Mouse (Mus musculus) limb, embryonic 14.5 days (tissue): ENCODE results near the gene Fhad1. TPM values are rescaled to one million over a fixed set of nuclear protein-coding genes. Genes with fewer than 3 reads are reported as not detected.
A peak's percentile ranks its signal among the peaks of the same experiment; 100 is the strongest.

Experiments used
- ATAC-seq: fragments of 200-750 bp; cut with Nextera tagmentation; 2 replicates; pipeline ENCODE4 v1.8.0; 2017; ENCODE audit warnings: low read depth, moderate number of reproducible peaks, moderate TSS enrichment; ENCODE audit not compliant: low FRiP score
- DNase-seq: peaks from one replicate; pipeline ENCODE4 v3.0.0-alpha.2; 2015; ENCODE audit warnings: low spot score
- H3K27ac ChIP-seq: fragments of 300-500 bp; sonication (generic); replicated peaks from 2 replicates; pipeline ENCODE4 v1.5.1; 2014; ENCODE audit warnings: low read depth, mild to moderate bottlenecking, low read length, moderate library complexity, mixed read lengths
- H3K27me3 ChIP-seq: fragments of 300-500 bp; sonication (generic); 2 replicates; pipeline ENCODE4 v1.6.1; 2014; ENCODE audit warnings: low read length, mixed read lengths; ENCODE audit not compliant: control insufficient read depth, insufficient read depth
- H3K36me3 ChIP-seq: fragments of 300-500 bp; sonication (generic); 2 replicates; pipeline ENCODE4 v1.6.1; 2014; ENCODE audit warnings: mild to moderate bottlenecking, low read length, moderate library complexity, mixed read lengths; ENCODE audit not compliant: control insufficient read depth, insufficient read depth
- H3K4me1 ChIP-seq: fragments of 300-500 bp; sonication (generic); 2 replicates; pipeline ENCODE4 v1.6.1; 2014; ENCODE audit warnings: antibody characterized with exemption, low read length, mixed read lengths; ENCODE audit not compliant: control insufficient read depth, insufficient read depth
- H3K4me2 ChIP-seq: fragments of 300-500 bp; sonication (generic); replicated peaks from 2 replicates; pipeline ENCODE4 v1.6.1; 2014; ENCODE audit warnings: low read depth, mild to moderate bottlenecking, low read length, moderate library complexity; ENCODE audit not compliant: severe bottlenecking
- H3K4me3 ChIP-seq: fragments of 300-500 bp; sonication (generic); replicated peaks from 2 replicates; pipeline ENCODE4 v1.5.1; 2014; ENCODE audit warnings: low read length
- H3K9ac ChIP-seq: fragments of 300-500 bp; sonication (generic); 2 replicates; pipeline ENCODE4 v1.6.1; 2014; ENCODE audit warnings: mild to moderate bottlenecking, low read depth, low read length, moderate library complexity; ENCODE audit not compliant: severe bottlenecking
- H3K9me3 ChIP-seq: fragments of 300-500 bp; sonication (generic); 2 replicates; pipeline ENCODE4 v1.6.1; 2016; ENCODE audit warnings: low read length; ENCODE audit not compliant: control insufficient read depth
- POLR2A ChIP-seq: fragments of 200-500 bp; IDR thresholded peaks from 2 replicates; pipeline ENCODE4 v1.8.0; 2012; ENCODE audit warnings: inconsistent platforms, mild to moderate bottlenecking, moderate library complexity, borderline replicate concordance; ENCODE audit not compliant: insufficient read depth, insufficient read length; ENCODE audit errors: extremely low read depth
- WGBS: fragments of 180-500 bp; shearing (Covaris S2); extraction: QIAGEN DNeasy Blood & Tissue Kit; methylation state at CpG from one replicate; pipeline ENCODE4 v1.1.7; 2014; 5-methylcytosine and 5-hydroxymethylcytosine counted together
- polyA plus RNA-seq, 2 experiments: library from polyadenylated mRNA; depleted of rRNA in 1 of 2; stranded (reverse) in 1 of 2; unstranded in 1 of 2; fragments of >200 nt; fragmentation: Nextera tagmentation in 1 of 2; extraction: Ambion mirVana in 1 of 2; gene quantifications; 2 replicates each; pipeline versions ENCODE4 v1.2.1 to v1.2.3; 2012 to 2014

Fhad1 gene
- polyA plus RNA-seq, 2 experiments, result 2.7 to 3.1 TPM

GRCm38 (mm10) chr4:141932785-141933574 is 81.9 kb downstream of the Fhad1 start:
- Histone ChIP-seq H3K9ac (no peak overlapping the region), H3K9me3 (no peaks in the 10 kb centered on the region), H3K4me1 (no peaks in the 10 kb centered on the region; the same call in 1 of the 2 replicates), H3K36me3 (no peaks in the 10 kb centered on the region), H3K27ac (no peak overlapping the region), H3K4me2 (no peak overlapping the region), H3K27me3 (no peaks in the 10 kb centered on the region), H3K4me3 (no peak overlapping the region)
- 74% methylated on average over 14 of the region's 14 CpGs for WGBS
- ATAC-seq, result peak; percentile 62
- TF ChIP-seq POLR2A, result no peak
- DNase-seq, result no peak

GRCm38 (mm10) chr4:141931526-141931925 is 83.4 kb downstream of the Fhad1 start:
- Histone ChIP-seq H3K9me3 (no peaks in the 10 kb centered on the region), H3K27me3 (no peaks in the 10 kb centered on the region), H3K4me3 (no peak overlapping the region), H3K27ac (no peak overlapping the region), H3K4me2 (no peak overlapping the region), H3K4me1 (no peaks in the 10 kb centered on the region; the same call in 1 of the 2 replicates), H3K36me3 (no peaks in the 10 kb centered on the region), H3K9ac (no peak overlapping the region)
- WGBS, result 92% methylated on average over 5 of the region's 5 CpGs
- ATAC-seq (no peak), DNase-seq (no peak)
- no peak for TF ChIP-seq POLR2A

DNA sequence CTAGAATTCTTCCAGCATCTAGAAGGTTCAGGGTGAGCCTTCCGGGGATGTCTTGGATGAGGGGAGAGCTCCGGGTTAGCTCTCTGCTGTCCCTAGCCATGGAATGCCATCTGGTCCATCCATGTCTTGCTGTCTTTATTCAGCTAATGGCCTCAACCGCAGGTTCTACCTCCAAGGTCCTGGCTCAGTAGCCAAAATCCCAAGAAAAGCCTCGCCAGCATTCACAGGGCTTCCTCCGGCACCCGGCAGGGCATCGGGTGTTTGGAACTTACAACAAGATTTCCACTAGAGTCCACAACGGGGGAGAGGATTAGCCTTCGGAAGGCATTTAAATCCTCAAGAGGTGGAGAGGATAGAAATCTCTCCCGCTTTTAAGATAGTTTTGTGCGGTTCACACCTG is 84.9 kb downstream of the Fhad1 start:
- Histone ChIP-seq H3K9me3 (no peaks in the 10 kb centered on the region), H3K27me3 (no peaks in the 10 kb centered on the region), H3K4me3 (no peak overlapping the region), H3K4me2 (no peak overlapping the region), H3K27ac (no peak overlapping the region), H3K36me3 (no peaks in the 10 kb centered on the region), H3K9ac (no peak overlapping the region), H3K4me1 (peaks cover 4% of the 10 kb centered on the region; the same call in 1 of the 2 replicates)
- DNase-seq (no peak), ATAC-seq (no peak)
- no peak for TF ChIP-seq POLR2A
- 84% methylated on average over 11 of the region's 11 CpGs for WGBS

DNA sequence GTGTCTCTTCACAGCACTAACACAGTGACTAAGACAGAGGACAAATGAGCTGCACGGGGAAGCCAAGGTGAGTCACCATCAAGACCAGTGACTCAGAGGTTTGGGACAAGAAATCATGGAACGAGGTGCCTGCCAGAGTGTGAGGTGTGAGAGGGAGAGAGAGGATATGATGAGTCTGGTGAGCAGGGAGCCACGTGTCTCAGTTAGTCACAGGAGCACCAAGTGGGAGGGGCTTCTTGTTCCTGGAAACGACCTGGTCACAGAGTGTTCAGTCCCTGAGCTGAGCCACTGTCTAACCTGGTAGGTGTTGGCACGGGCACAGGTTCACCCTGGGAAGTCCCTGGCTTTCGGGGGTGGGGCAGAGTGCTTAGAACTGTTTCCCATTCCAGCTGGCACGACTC is 86.0 kb downstream of the Fhad1 start:
- TF ChIP-seq POLR2A, result no peak
- Histone ChIP-seq H3K4me3 (no peak overlapping the region), H3K9me3 (no peaks in the 10 kb centered on the region), H3K27ac (no peak overlapping the region), H3K36me3 (no peaks in the 10 kb centered on the region), H3K4me1 (peaks cover 4% of the 10 kb centered on the region; the same call in 1 of the 2 replicates), H3K9ac (no peak overlapping the region), H3K27me3 (no peaks in the 10 kb centered on the region), H3K4me2 (no peak overlapping the region)
- ATAC-seq (no peak), DNase-seq (no peak)
- WGBS, result 52% methylated on average over 7 of the region's 7 CpGs

GRCm38 (mm10) chr4:141925781-141926345 is 89.0 kb downstream of the Fhad1 start:
- Histone ChIP-seq H3K4me3 (no peak overlapping the region), H3K36me3 (no peaks in the 10 kb centered on the region), H3K4me1 (peaks cover 4% of the 10 kb centered on the region; the same call in 1 of the 2 replicates), H3K27me3 (no peaks in the 10 kb centered on the region), H3K9ac (no peak overlapping the region), H3K9me3 (no peaks in the 10 kb centered on the region), H3K27ac (no peak overlapping the region), H3K4me2 (no peak overlapping the region)
- ATAC-seq (peak; percentile 35; the same call in 1 of the 2 replicates), DNase-seq (no peak)
- 32% methylated on average over 5 of the region's 5 CpGs for WGBS
- no peak for TF ChIP-seq POLR2A
